Mouse (Mus musculus) heart, postnatal 0 days (tissue): Measurements from ENCODE around the gene Rab11a.

ENCODE experiments used
- CTCF ChIP-seq: IDR thresholded peaks from 2 replicates; pipeline ENCODE4 v1.5.1; 2016; ENCODE audit warnings: antibody characterized with exemption, control low read depth, low read depth
- EP300 ChIP-seq: IDR thresholded peaks from 2 replicates; pipeline ENCODE4 v1.6.1; 2016; ENCODE audit warnings: antibody characterized with exemption, low read depth

GRCm38 (mm10) chr9:64773254-64773653 lies 35.7 kb upstream of the Rab11a start:
- TF ChIP-seq EP300 (0 out of 2 replicates have a peak, but pooled peaks have one; percentile 25), CTCF (no peak)
